Mouse (Mus musculus) brain, embryonic 14.5 days (tissue): ENCODE data around the gene Ing3. TPM values are rescaled to one million over a fixed set of nuclear protein-coding genes. Genes with fewer than 3 reads are reported as not detected.
A peak's percentile ranks its signal among the peaks of the same experiment; 100 is the strongest.

Experiments
- DNase-seq: peaks from one replicate; pipeline ENCODE4 v3.0.0-alpha.2; 2011; ENCODE audit warnings: low read depth
- CTCF ChIP-seq: fragments of 200-500 bp; IDR thresholded peaks from 2 replicates; pipeline ENCODE4 v1.5.1; 2012; ENCODE audit warnings: inconsistent platforms, mild to moderate bottlenecking, moderate library complexity, borderline replicate concordance; ENCODE audit not compliant: insufficient read depth, insufficient read length; ENCODE audit errors: extremely low read depth
- POLR2A ChIP-seq: fragments of 200-500 bp; IDR thresholded peaks from 2 replicates; pipeline ENCODE4 v1.6.1; 2012; ENCODE audit warnings: mild to moderate bottlenecking, inconsistent platforms, borderline replicate concordance; ENCODE audit not compliant: poor library complexity, insufficient read depth, insufficient read length, severe bottlenecking; ENCODE audit errors: extremely low read depth
- polyA plus RNA-seq: library from polyadenylated mRNA; depleted of rRNA; stranded (reverse); fragments of >200 nt; gene quantifications from 2 replicates; pipeline ENCODE4 v1.2.3, GENCODE M21; 2012

Ing3 gene
- polyA plus RNA-seq, 1 experiment = 20.1 TPM

DNA sequence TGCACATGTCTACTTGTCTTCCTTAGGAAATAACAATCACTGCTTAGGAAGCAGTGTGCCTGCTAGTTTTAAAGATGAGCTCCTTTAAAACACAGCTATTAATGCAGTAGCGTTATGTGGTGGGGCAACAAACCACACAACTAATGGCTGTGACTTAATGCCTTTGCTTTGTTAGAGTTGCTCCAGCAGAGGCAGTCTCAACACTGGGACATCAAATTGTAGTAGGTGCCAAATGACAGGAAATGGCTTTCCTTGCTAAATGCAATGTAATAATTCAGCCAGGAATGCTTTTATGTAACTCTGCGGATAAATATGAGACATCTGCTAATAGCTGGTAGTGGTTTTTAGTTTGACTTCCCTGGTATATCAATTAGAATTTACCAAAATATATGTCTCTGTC lies 28.2 kb downstream of the Ing3 start:
- TF ChIP-seq POLR2A (no peak), CTCF (no peak)
- no peak for DNase-seq

DNA sequence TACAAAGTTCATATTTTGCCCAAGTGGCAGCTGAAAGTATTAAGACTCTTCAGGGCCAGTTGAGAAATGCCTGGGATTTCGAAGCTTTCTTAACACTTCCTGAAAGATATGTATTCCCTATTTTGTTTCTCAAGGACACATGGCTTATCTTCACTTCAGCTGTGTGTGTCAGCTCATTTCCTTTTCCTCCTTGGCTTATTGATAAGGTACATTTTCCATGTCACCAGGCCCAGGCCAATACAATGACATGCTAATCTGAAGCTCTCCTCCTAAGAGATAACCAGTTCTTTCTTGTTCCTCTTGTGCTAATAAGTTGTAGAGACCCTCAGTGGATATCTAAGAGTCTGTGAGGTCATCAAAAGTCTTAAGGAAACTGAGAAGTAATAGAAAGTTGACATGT lies 31.7 kb downstream of the Ing3 start:
- no peak for DNase-seq
- TF ChIP-seq POLR2A = no peak
- no peak for TF ChIP-seq CTCF

DNA sequence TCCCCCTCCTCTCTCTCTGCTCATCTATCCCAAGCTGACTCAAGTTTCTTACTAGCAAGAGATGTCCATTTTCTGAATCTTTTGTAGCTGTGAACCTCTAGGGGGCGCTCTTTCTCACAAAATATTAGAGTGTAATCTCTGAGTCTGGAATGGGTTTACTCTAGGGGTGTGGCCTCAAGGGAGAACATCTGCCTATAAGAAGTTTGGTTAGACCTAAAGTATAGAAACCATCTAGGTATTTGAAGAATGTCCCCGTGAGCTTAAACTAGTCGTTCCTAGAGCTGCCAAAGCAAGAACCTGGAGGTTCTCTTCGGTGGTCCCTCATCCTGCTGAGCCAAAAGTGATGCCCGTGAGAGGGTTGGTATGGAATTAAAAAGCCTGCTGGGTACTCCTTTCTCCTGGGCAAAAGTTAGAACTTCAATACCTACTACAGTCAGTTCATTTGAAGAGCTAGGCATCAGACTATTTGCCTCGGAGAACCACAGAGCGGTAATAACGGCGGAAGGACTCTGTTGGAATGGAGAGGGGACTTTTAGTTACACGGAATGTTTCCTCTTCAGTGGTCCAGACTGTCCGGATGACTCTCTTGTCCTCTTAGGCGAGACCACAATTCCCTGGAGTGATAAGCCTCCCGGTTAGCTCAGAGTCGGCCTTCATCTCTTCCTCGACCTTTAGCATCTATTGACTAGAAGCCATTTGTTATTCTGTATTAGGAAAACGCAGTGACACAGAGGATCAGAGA lies 35.8 kb downstream of the Ing3 start:
- peak; percentile 35; the same call in 1 of the 2 replicates for TF ChIP-seq CTCF
- TF ChIP-seq POLR2A = no peak
- peak; percentile 81 for DNase-seq

DNA sequence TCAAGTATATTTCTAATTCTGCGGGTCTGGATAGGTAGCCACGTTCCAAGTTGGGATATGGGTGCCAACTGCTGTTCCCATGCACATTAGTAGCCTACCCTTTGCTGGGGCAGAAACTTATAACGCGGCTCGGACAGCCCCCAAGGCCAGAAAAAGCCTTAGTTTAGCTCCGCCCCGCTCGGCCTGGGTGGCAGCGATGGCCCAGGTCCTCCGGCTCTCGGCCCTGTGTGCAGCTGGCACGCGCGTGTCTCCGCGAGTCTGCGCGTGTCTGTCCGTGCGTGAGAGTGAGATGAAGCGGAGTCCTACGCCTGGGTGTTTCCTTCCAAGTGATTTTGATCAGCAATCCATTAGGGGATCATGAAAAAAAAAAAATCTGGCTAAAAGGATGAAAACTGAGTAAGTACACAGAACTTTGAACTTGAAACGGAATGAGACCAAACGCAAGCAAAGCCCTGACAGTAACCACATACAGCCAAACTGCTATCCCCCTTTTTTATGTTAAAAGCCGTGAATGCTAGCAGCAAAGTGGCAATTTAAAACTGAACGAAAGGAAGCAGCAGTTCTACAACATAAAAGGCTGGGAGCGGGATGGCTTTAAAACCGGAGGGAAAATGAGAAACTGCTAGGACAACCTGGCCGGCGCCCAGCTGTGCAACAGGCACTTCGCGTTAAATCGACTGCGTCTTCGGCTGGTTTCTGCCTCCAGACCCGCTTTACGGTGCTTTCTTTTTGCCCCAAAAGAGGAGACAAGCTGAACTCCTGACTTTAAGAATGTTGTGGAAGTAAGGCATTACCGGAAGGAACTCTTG lies 36.6 kb downstream of the Ing3 start, which contains the start of gene Cped1:
Cped1 (plus strand) TSS at position 185 of the 809 bp plus-strand sequence.
- DNase-seq = peak; percentile 65
- no peak for TF ChIP-seq POLR2A
- no peak for TF ChIP-seq CTCF

DNA sequence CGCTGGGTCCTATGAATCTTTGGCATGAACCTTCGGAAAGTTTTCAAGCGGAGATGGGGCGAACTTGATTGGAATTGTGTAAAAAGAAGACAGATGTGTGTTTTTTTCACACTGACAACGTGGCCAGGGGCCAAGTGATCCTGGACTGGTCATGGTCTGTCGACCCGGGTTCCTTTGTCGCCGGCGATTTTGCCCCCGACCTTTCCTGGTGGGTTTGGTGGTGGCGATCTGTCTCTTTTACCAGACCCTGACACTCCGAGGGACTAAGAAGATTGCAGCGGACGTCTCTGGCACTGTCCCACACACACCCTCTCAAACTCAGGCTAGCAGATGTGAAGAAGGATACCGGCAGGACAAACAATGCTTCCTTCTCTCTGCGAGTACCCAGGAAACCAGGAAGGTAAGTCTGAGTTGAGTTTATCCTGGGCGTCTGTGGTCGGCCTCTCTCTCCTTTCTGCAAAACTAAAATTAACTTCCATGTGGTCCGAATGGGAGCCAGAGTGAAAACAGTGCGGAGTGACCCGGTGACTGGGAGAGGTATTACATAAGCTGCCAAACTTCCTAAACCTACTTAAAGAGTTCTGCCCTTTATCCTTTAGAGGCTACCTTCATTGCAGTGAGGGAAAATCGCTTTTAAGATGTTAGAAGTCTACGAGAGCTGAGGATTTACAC lies 37.4 kb downstream of the Ing3 start:
- DNase-seq = peak; percentile 17
- TF ChIP-seq CTCF = no peak
- TF ChIP-seq POLR2A = no peak

DNA sequence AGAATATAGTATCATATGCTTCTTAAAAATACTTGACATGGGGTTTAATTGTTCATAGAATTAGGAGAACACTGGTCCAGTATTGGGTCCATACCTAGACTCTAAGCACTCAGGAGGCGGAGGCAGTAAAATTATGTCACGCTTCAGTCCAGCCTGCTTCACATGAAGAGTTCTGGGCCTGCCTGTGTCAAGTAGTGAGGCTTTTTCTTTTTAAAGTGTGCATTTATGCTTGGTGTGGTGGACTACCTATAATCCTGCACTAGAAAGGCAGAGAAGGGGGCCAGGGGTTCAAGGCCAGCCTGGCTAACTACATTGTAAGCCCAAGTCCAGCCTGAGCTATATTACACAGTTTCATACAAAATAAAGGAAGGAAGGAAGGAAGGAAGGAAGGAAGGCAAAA lies 38.2 kb downstream of the Ing3 start:
- TF ChIP-seq POLR2A (no peak), CTCF (no peak)
- DNase-seq = no peak

DNA sequence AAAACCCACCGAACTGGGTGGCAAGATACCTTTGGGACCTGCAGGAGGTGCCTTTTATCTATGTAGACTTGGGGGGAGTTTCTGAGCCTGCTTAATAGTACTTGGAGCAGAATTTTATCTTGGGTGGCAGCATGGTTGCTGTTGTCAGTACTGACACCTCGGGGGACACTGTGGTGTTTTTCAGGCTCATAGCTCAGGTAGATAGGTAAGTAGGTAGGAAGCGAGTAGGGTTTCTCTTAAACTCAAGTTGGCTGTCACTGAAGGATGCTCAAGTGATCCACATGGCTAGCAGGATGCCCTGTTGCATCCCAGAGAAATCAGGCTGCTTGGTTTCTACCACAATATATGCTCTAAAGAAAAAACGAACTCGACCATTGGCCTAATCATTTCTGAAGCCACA lies 38.9 kb downstream of the Ing3 start:
- no peak for TF ChIP-seq POLR2A
- no peak for TF ChIP-seq CTCF

DNA sequence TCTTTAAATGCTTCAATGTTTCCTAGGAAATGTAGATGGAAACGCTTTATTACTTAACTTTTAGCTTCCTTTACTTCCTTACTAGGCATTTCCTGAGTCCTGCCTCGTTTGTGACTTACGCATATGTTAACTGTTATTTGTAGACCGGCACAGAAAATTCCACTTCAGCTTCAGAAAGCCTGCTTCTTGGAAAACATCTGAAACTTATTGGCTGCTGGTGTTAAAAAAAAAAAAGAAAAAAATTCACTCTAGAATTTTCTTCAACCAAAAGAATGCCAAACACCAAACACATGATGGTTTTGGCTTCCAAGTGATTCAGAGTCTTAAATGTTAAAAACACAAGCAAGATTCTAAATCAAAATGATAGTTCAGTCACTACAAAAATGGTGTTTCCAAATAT lies 39.7 kb downstream of the Ing3 start:
- DNase-seq = no peak
- TF ChIP-seq CTCF (no peak), POLR2A (no peak)

More for the DNA sequence above, 38.9 kb downstream of the Ing3 start:
- DNase-seq = no peak

DNA sequence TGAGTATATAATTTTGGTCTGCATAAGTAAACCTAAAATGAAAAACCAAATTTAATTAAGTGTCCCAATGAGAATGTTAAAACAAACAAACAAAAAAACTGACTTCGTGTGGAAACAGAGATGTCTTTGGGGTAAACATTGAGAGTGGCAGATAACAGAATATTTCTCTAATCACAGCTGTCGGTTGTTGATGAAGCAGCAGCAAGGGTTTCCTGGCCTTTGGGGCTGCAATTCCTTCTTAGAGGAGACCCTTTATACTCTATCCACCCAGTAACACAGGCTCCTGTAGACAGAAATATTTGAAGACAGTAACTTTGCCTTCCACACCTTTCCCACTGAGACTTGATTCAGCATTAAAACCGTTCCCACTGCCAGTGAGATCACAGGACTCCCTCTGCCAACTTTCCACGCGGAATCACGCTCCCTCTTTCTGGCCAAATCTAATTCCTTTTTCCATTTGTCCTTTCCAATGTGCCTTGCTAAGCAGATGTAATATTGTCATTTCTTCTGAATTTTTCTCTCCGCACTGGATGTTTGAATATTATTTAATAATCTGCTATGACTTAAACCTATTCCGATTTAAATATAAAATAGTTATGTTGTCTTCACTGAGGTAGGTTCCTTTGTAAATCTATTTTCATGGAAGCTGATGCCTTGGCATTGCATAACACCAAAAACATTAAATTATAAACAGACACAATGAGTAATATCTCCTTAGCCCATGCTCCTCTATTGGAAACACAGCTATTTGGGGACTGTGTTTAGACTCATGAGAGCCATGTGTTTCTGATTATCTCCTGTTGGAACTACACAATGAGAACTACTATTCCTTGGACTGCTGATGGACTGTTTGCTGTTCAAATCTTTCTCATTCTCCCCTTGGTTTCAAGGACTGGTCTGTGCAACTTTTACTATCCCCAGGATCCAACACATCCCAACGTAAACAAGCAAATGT lies 41.1 kb downstream of the Ing3 start:
- TF ChIP-seq POLR2A (no peak), CTCF (no peak)
- DNase-seq = peak; percentile 30

DNA sequence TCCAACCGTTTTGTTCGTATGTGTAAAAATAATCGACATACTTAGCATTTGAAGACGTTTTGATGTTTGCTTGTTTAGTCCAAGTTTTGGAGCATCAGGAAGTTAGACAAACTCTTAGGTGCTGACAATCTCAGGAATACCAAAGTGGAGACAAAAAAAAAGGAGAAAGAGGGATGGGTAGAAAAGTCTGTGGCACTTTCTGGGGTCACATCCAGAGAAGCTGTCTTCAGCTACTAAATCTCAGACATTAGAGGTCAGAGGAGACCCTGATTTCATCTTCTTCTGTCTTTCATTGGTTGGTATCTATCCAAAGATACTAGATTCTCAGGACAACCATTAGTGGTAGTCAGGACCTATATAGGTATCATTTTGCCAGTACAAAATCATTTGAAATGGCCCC lies 41.8 kb downstream of the Ing3 start:
- TF ChIP-seq CTCF (no peak), POLR2A (no peak)

More for the DNA sequence above, 41.8 kb downstream of the Ing3 start:
- no peak for DNase-seq
